Mouse (Mus musculus): ENCODE results near the gene Olfr1410. TPM values are rescaled to one million over a fixed set of nuclear protein-coding genes. Genes with fewer than 3 reads are reported as not detected.

Gene Olfr1410
- not detected in 2 replicates for polyA plus RNA-seq (2015; fragmentation: Nextera tagmentation; extraction: Ambion mirVana)

GRCm38 (mm10) chr1:92605482-92605881 lies at the start of gene Olfr1410:
Gene Olfr1410, plus strand, starts transcription at chr1:92605782.
- no peak within 1 kb of the TSS for H3K4me3 ChIP-seq (ENCODE audit: low read depth, low read length)
- no peaks in the 10 kb centered on the region for H3K36me3 ChIP-seq (ENCODE audit: control insufficient read depth, insufficient read depth, low read length)
- no peak for ATAC-seq
- no peaks in the 10 kb centered on the region for H3K9me3 ChIP-seq (replicated peaks; ENCODE audit: control insufficient read depth, low read length, poor library complexity, severe bottlenecking)
- no peaks in the 10 kb centered on the region for H3K4me1 ChIP-seq (ENCODE audit: control insufficient read depth, insufficient read depth, low read length)
- H3K4me2 ChIP-seq (ENCODE audit: low read length): no peak within 1 kb of the TSS
- WGBS: 90% methylated on average over 1 of the region's 1 CpGs
- no peak within 1 kb of the TSS for H3K9ac ChIP-seq (ENCODE audit: low read depth, low read length)
- no peak within 1 kb of the TSS for H3K27ac ChIP-seq (ENCODE audit: low read length)
- H3K27me3 ChIP-seq (ENCODE audit: control insufficient read depth, insufficient read depth, low read depth, low read length): no peaks in the 10 kb centered on the region

GRCm38 (mm10) chr1:92571022-92571421 lies 34.6 kb upstream of the Olfr1410 start, which contains the start of gene Olfr1413:
Gene Olfr1413, plus strand, starts transcription at chr1:92571322.
- WGBS: 81% methylated on average over 3 of the region's 3 CpGs

GRCm38 (mm10) chr1:92585479-92585878 lies 20.1 kb upstream of the Olfr1410 start, which contains the start of gene Olfr1412:
Gene Olfr1412, plus strand, starts transcription at chr1:92585779.
- H3K27me3 ChIP-seq (ENCODE audit: control insufficient read depth, insufficient read depth, low read depth, low read length): no peaks in the 10 kb centered on the region
- no peak within 1 kb of the TSS for H3K4me2 ChIP-seq (ENCODE audit: low read length)
- H3K4me1 ChIP-seq (ENCODE audit: control insufficient read depth, insufficient read depth, low read length): no peaks in the 10 kb centered on the region
- no peaks in the 10 kb centered on the region for H3K9me3 ChIP-seq (replicated peaks; ENCODE audit: control insufficient read depth, low read length, poor library complexity, severe bottlenecking)
- H3K4me3 ChIP-seq (ENCODE audit: low read depth, low read length): no peak within 1 kb of the TSS
- whole genome bisulfite sequencing: 87% methylated on average over 2 of the region's 2 CpGs
- no peaks in the 10 kb centered on the region for H3K36me3 ChIP-seq (ENCODE audit: control insufficient read depth, insufficient read depth, low read length)
- H3K27ac ChIP-seq (ENCODE audit: low read length): no peak within 1 kb of the TSS
- no peak within 1 kb of the TSS for H3K9ac ChIP-seq (ENCODE audit: low read depth, low read length)
- ATAC-seq: no peak

More at GRCm38 (mm10) chr1:92571022-92571421, 34.6 kb upstream of the Olfr1410 start, which contains the start of gene Olfr1413:
- H3K27ac ChIP-seq (ENCODE audit: low read length): no peak within 1 kb of the TSS
- H3K4me2 ChIP-seq (ENCODE audit: low read length): no peak within 1 kb of the TSS
- H3K4me3 ChIP-seq (ENCODE audit: low read depth, low read length): no peak within 1 kb of the TSS
- H3K9ac ChIP-seq (ENCODE audit: low read depth, low read length): no peak within 1 kb of the TSS
- H3K4me1 ChIP-seq (ENCODE audit: control insufficient read depth, insufficient read depth, low read length): no peaks in the 10 kb centered on the region
- H3K27me3 ChIP-seq (ENCODE audit: control insufficient read depth, insufficient read depth, low read depth, low read length): no peaks in the 10 kb centered on the region
- no peak for ATAC-seq
- no peaks in the 10 kb centered on the region for H3K36me3 ChIP-seq (ENCODE audit: control insufficient read depth, insufficient read depth, low read length)
- no peaks in the 10 kb centered on the region for H3K9me3 ChIP-seq (replicated peaks; ENCODE audit: control insufficient read depth, low read length, poor library complexity, severe bottlenecking)

- Histone ChIP-seq H3K4me2 (ENCODE audit: low read length) (no peak within 1 kb of the TSS), H3K9ac (ENCODE audit: low read depth, low read length) (no peak within 1 kb of the TSS), H3K36me3 (ENCODE audit: control insufficient read depth, insufficient read depth, low read length) (no peaks in the 10 kb centered on the region), H3K4me1 (ENCODE audit: control insufficient read depth, insufficient read depth, low read length) (no peaks in the 10 kb centered on the region), H3K4me3 (ENCODE audit: low read depth, low read length) (no peak within 1 kb of the TSS), H3K9me3 (replicated peaks; ENCODE audit: control insufficient read depth, low read length, poor library complexity, severe bottlenecking) (no peaks in the 10 kb centered on the region), H3K27ac (ENCODE audit: low read length) (no peak within 1 kb of the TSS), H3K27me3 (ENCODE audit: control insufficient read depth, insufficient read depth, low read depth, low read length) (no peaks in the 10 kb centered on the region)
- no peak for ATAC-seq
Measured at GRCm38 (mm10) chr1:92594111-92594510, 11.5 kb upstream of the Olfr1410 start, which contains the start of gene Olfr1411. Gene Olfr1411, plus strand, starts transcription at chr1:92594411.

- H3K36me3 ChIP-seq (ENCODE audit: control insufficient read depth, insufficient read depth, low read length): no peaks in the 10 kb centered on the region
- no peak overlapping the region for H3K27ac ChIP-seq (ENCODE audit: low read length)
- ATAC-seq: no peak
- H3K4me2 ChIP-seq (ENCODE audit: low read length): no peak overlapping the region
- H3K9ac ChIP-seq (ENCODE audit: low read depth, low read length): no peak overlapping the region
- no peaks in the 10 kb centered on the region for H3K27me3 ChIP-seq (ENCODE audit: control insufficient read depth, insufficient read depth, low read depth, low read length)
- H3K4me3 ChIP-seq (ENCODE audit: low read depth, low read length): no peak overlapping the region
- no peaks in the 10 kb centered on the region for H3K9me3 ChIP-seq (replicated peaks; ENCODE audit: control insufficient read depth, low read length, poor library complexity, severe bottlenecking)
- H3K4me1 ChIP-seq (ENCODE audit: control insufficient read depth, insufficient read depth, low read length): no peaks in the 10 kb centered on the region
- WGBS: 88% methylated on average over 3 of the region's 3 CpGs
Measured at GRCm38 (mm10) chr1:92596019-92596418, 9.6 kb upstream of the Olfr1410 start.

GRCm38 (mm10) chr1:92607711-92608110 lies 2.1 kb downstream of the Olfr1410 start:
- Histone ChIP-seq H3K27ac (ENCODE audit: low read length) (no peak overlapping the region), H3K27me3 (ENCODE audit: control insufficient read depth, insufficient read depth, low read depth, low read length) (peaks cover 3% of the 10 kb centered on the region; the same call in 1 of the 2 replicates), H3K4me1 (ENCODE audit: control insufficient read depth, insufficient read depth, low read length) (no peaks in the 10 kb centered on the region), H3K9ac (ENCODE audit: low read depth, low read length) (no peak overlapping the region), H3K36me3 (ENCODE audit: control insufficient read depth, insufficient read depth, low read length) (no peaks in the 10 kb centered on the region), H3K4me3 (ENCODE audit: low read depth, low read length) (no peak overlapping the region), H3K9me3 (replicated peaks; ENCODE audit: control insufficient read depth, low read length, poor library complexity, severe bottlenecking) (no peaks in the 10 kb centered on the region), H3K4me2 (ENCODE audit: low read length) (no peak overlapping the region)
- WGBS: 77% methylated on average over 4 of the region's 4 CpGs
- no peak for ATAC-seq

GRCm38 (mm10) chr1:92611008-92611407 lies 5.4 kb downstream of the Olfr1410 start:
- WGBS: 9% methylated on average over 5 of the region's 5 CpGs
- Histone ChIP-seq H3K9ac (ENCODE audit: low read depth, low read length) (no peak overlapping the region), H3K4me3 (ENCODE audit: low read depth, low read length) (no peak overlapping the region), H3K4me1 (ENCODE audit: control insufficient read depth, insufficient read depth, low read length) (no peaks in the 10 kb centered on the region), H3K4me2 (ENCODE audit: low read length) (no peak overlapping the region), H3K27me3 (ENCODE audit: control insufficient read depth, insufficient read depth, low read depth, low read length) (peaks cover 3% of the 10 kb centered on the region; the same call in 1 of the 2 replicates), H3K36me3 (ENCODE audit: control insufficient read depth, insufficient read depth, low read length) (no peaks in the 10 kb centered on the region), H3K9me3 (replicated peaks; ENCODE audit: control insufficient read depth, low read length, poor library complexity, severe bottlenecking) (no peaks in the 10 kb centered on the region), H3K27ac (ENCODE audit: low read length) (no peak overlapping the region)
- ATAC-seq: no peak; the same call in 1 of the 2 replicates

- WGBS: 20% methylated on average over 4 of the region's 4 CpGs
- no peaks in the 10 kb centered on the region for H3K36me3 ChIP-seq (ENCODE audit: control insufficient read depth, insufficient read depth, low read length)
- H3K4me2 ChIP-seq (ENCODE audit: low read length): no peak overlapping the region
- H3K27me3 ChIP-seq (ENCODE audit: control insufficient read depth, insufficient read depth, low read depth, low read length): peaks cover 3% of the 10 kb centered on the region; the same call in 1 of the 2 replicates
- no peaks in the 10 kb centered on the region for H3K4me1 ChIP-seq (ENCODE audit: control insufficient read depth, insufficient read depth, low read length)
- H3K4me3 ChIP-seq (ENCODE audit: low read depth, low read length): no peak overlapping the region
- no peak overlapping the region for H3K27ac ChIP-seq (ENCODE audit: low read length)
- H3K9ac ChIP-seq (ENCODE audit: low read depth, low read length): no peak overlapping the region
- H3K9me3 ChIP-seq (replicated peaks; ENCODE audit: control insufficient read depth, low read length, poor library complexity, severe bottlenecking): no peaks in the 10 kb centered on the region
- ATAC-seq: no peak
Measured at GRCm38 (mm10) chr1:92613175-92613574, 7.6 kb downstream of the Olfr1410 start.

GRCm38 (mm10) chr1:92614516-92614915 lies 8.9 kb downstream of the Olfr1410 start:
- no peak overlapping the region for H3K4me3 ChIP-seq (ENCODE audit: low read depth, low read length)
- WGBS: 14% methylated on average over 1 of the region's 1 CpGs
- no peaks in the 10 kb centered on the region for H3K4me1 ChIP-seq (ENCODE audit: control insufficient read depth, insufficient read depth, low read length)
- no peak overlapping the region for H3K27ac ChIP-seq (ENCODE audit: low read length)
- H3K9ac ChIP-seq (ENCODE audit: low read depth, low read length): no peak overlapping the region
- H3K36me3 ChIP-seq (ENCODE audit: control insufficient read depth, insufficient read depth, low read length): no peaks in the 10 kb centered on the region
- no peak overlapping the region for H3K4me2 ChIP-seq (ENCODE audit: low read length)
- no peak for ATAC-seq
- H3K27me3 ChIP-seq (ENCODE audit: control insufficient read depth, insufficient read depth, low read depth, low read length): peaks cover 3% of the 10 kb centered on the region; the same call in 1 of the 2 replicates
- H3K9me3 ChIP-seq (replicated peaks; ENCODE audit: control insufficient read depth, low read length, poor library complexity, severe bottlenecking): no peaks in the 10 kb centered on the region

Measured in midbrain, embryonic 16.5 days (tissue).